Comparison of ENCODE assay signal across 35 mouse cellular contexts in genomic region chr2:128552798-128553720, GRCm38 (mm10). TPM values are rescaled to one million over a fixed set of nuclear protein-coding genes. Genes with fewer than 3 reads are reported as not detected.
DNase-seq lines count a peak whose midpoint lies in the region; ATAC-seq and TF ChIP-seq lines count a peak whose summit lies in the region.
"Had no signal": no experiment of that assay in that cellular context is flagged by ENCODE, and none has a peak within 500 bp of the region (broad histone marks: within the 10 kb centered on the region; RNA-seq: fewer than 3 reads in every experiment).

No protein-coding gene starts in this region.

- no peaks in the 10 kb centered on the region for H3K79me2 ChIP-seq in C2C12 (ENCODE audit: control insufficient read depth, insufficient read depth)
- no peaks in the 10 kb centered on the region for H3K79me2 ChIP-seq in myocyte (ENCODE audit: control insufficient read depth, insufficient read depth)

- peaks cover 20% of the 10 kb centered on the region for H3K4me1 ChIP-seq in lung, embryonic 16.5 days (replicated peaks; ENCODE audit: control insufficient read depth, insufficient read depth, low read length)
- H3K4me1 ChIP-seq in embryonic fibroblast, embryonic 13.5 days (ENCODE audit: control insufficient read depth, insufficient read depth, low read length): peaks cover 8% of the 10 kb centered on the region; the same call in 1 of the 2 replicates
- H3K4me1 ChIP-seq in kidney, embryonic 15.5 days: peaks cover 12% of the 10 kb centered on the region
- H3K4me1 ChIP-seq: forebrain, embryonic 15.5 days; liver, embryonic 12.5 days had no signal

- H3ac ChIP-seq in C2C12 (ENCODE audit: control insufficient read depth, insufficient read length, low read depth): no peak overlapping the region
- H3ac ChIP-seq in myocyte (ENCODE audit: control insufficient read depth, insufficient read length): no peak overlapping the region

- no peak overlapping the region for H3K9ac ChIP-seq in lung, embryonic 16.5 days (ENCODE audit: low read length)
- H3K9ac ChIP-seq in kidney, embryonic 15.5 days: no peak overlapping the region
- H3K9ac ChIP-seq: forebrain, embryonic 15.5 days; hindbrain, embryonic 15.5 days; liver, embryonic 12.5 days; liver, postnatal 0 days; midbrain, embryonic 15.5 days; neural tube, embryonic 12.5 days had no signal

- 81% methylated on average over 8 of the region's 8 CpGs for WGBS in lung, embryonic 16.5 days
- WGBS in kidney, embryonic 15.5 days: 88% methylated on average over 8 of the region's 8 CpGs

- DNase-seq in lung, postnatal 10 days: no peak
- DNase-seq in B cell, adult 2 months: no peak
- no peak for DNase-seq in adrenal gland, postnatal 4 days (ENCODE audit: low spot score in 2 of 2)
- DNase-seq: adrenal gland, postnatal 36 days; cerebellum, adult 8-10 months; cerebellum, postnatal 25 days; gastrocnemius, postnatal 10 days; heart, postnatal 14 days; kidney, adult 18-20 months; kidney, postnatal 4 days; layer of hippocampus, postnatal 36 days; left cerebral cortex, postnatal 4 days; liver, postnatal 0 days had no signal

- no peak overlapping the region for H3K4me2 ChIP-seq in lung, embryonic 16.5 days (ENCODE audit: low read depth, low read length)
- H3K4me2 ChIP-seq in myocyte (ENCODE audit: low read depth): peak overlapping the region; percentile 14
- H3K4me2 ChIP-seq in kidney, embryonic 15.5 days: no peak overlapping the region
- H3K4me2 ChIP-seq: forebrain, embryonic 15.5 days; hindbrain, embryonic 15.5 days; liver, embryonic 12.5 days; midbrain, embryonic 15.5 days; neural tube, embryonic 12.5 days had no signal

- no peaks in the 10 kb centered on the region for H3K27me3 ChIP-seq in lung, embryonic 16.5 days (ENCODE audit: control insufficient read depth, insufficient read depth, low read depth, low read length)
- no peaks in the 10 kb centered on the region for H3K27me3 ChIP-seq in C2C12 (ENCODE audit: control insufficient read depth, insufficient read depth, insufficient read length)
- no peaks in the 10 kb centered on the region for H3K27me3 ChIP-seq in myocyte (ENCODE audit: control insufficient read depth, insufficient read depth, insufficient read length)
- H3K27me3 ChIP-seq in kidney, embryonic 15.5 days: no peaks in the 10 kb centered on the region
- H3K27me3 ChIP-seq: forebrain, embryonic 15.5 days; hindbrain, embryonic 15.5 days; liver, embryonic 12.5 days; midbrain, embryonic 15.5 days; neural tube, embryonic 12.5 days had no signal

- ATAC-seq in lung, embryonic 16.5 days (ENCODE audit: low read depth): no peak
- no peak for ATAC-seq in kidney, embryonic 15.5 days (replicated peaks; ENCODE audit: low FRiP score)
- ATAC-seq: forebrain, embryonic 15.5 days; liver, embryonic 12.5 days; liver, postnatal 0 days; midbrain, embryonic 15.5 days had no signal

- H3K27ac ChIP-seq in lung, embryonic 16.5 days (ENCODE audit: low read length): peak overlapping the region; percentile 12
- H3K27ac ChIP-seq in embryonic fibroblast, embryonic 13.5 days (ENCODE audit: insufficient read depth, low read length): peak overlapping the region; percentile 11; the same call in 1 of the 2 replicates
- no peak overlapping the region for H3K27ac ChIP-seq in kidney, embryonic 15.5 days
- H3K27ac ChIP-seq: forebrain, embryonic 10.5 days; forebrain, embryonic 15.5 days; hindbrain, embryonic 10.5 days; hindbrain, embryonic 15.5 days; kidney, postnatal 0 days; liver, embryonic 12.5 days; midbrain, embryonic 15.5 days; neural tube, embryonic 12.5 days had no signal

- no peaks in the 10 kb centered on the region for H3K36me3 ChIP-seq in lung, embryonic 16.5 days (ENCODE audit: control insufficient read depth, insufficient read depth, low read length)
- H3K36me3 ChIP-seq in C2C12 (ENCODE audit: control insufficient read depth, insufficient read depth): no peaks in the 10 kb centered on the region
- H3K36me3 ChIP-seq in myocyte (ENCODE audit: control insufficient read depth, insufficient read depth): no peaks in the 10 kb centered on the region
- no peaks in the 10 kb centered on the region for H3K36me3 ChIP-seq in kidney, embryonic 15.5 days
- H3K36me3 ChIP-seq: forebrain, embryonic 10.5 days; forebrain, embryonic 15.5 days; hindbrain, embryonic 10.5 days; hindbrain, embryonic 15.5 days; liver, embryonic 12.5 days; midbrain, embryonic 15.5 days; neural tube, embryonic 12.5 days had no signal

- H3K79me3 ChIP-seq in C2C12 (ENCODE audit: low read depth): no peaks in the 10 kb centered on the region

- no peak for TF ChIP-seq CTCF in C2C12 (IDR thresholded peaks at IDR 0.05; ENCODE audit: control insufficient read depth, insufficient read depth, insufficient read length)
- TF ChIP-seq CTCF in embryonic fibroblast, embryonic 13.5 days (IDR thresholded peaks at IDR 0.05; ENCODE audit: borderline replicate concordance, insufficient read depth, low read length): no peak

- no peak overlapping the region for H3K4me3 ChIP-seq in lung, embryonic 16.5 days (ENCODE audit: low read length)
- H3K4me3 ChIP-seq in C2C12 (ENCODE audit: insufficient read depth, poor library complexity, severe bottlenecking): no peak overlapping the region
- no peak overlapping the region for H3K4me3 ChIP-seq in embryonic fibroblast, embryonic 13.5 days (ENCODE audit: insufficient read depth, low read length)
- H3K4me3 ChIP-seq in myocyte: no peak overlapping the region
- no peak overlapping the region for H3K4me3 ChIP-seq in kidney, embryonic 15.5 days (replicated peaks)
- H3K4me3 ChIP-seq: forebrain, embryonic 10.5 days; forebrain, embryonic 15.5 days; hindbrain, embryonic 10.5 days; hindbrain, embryonic 15.5 days; liver, embryonic 12.5 days; midbrain, embryonic 15.5 days; neural tube, embryonic 12.5 days had no signal

- H3K9me3 ChIP-seq in lung, embryonic 16.5 days (ENCODE audit: control insufficient read depth, low read length): no peaks in the 10 kb centered on the region
- no peaks in the 10 kb centered on the region for H3K9me3 ChIP-seq in kidney, embryonic 15.5 days (replicated peaks)
- H3K9me3 ChIP-seq: forebrain, embryonic 10.5 days; forebrain, embryonic 15.5 days; hindbrain, embryonic 10.5 days; hindbrain, embryonic 15.5 days; liver, embryonic 12.5 days; midbrain, embryonic 15.5 days; neural tube, embryonic 12.5 days had no signal

- no peak for TF ChIP-seq POLR2A in embryonic fibroblast, embryonic 13.5 days (IDR thresholded peaks at IDR 0.05; ENCODE audit: low read depth, low read length)
- no peak for TF ChIP-seq POLR2A in myocyte (IDR thresholded peaks at IDR 0.05; ENCODE audit: insufficient read length, low read depth)

TF ChIP-seq in C2C12, 6 proteins besides CTCF, POLR2A, EP300 and RAD21:
- TF ChIP-seq FOSL1 (IDR thresholded peaks at IDR 0.05; ENCODE audit: insufficient read depth, low read length, poor library complexity, severe bottlenecking) (no peak), USF1 (IDR thresholded peaks at IDR 0.05; ENCODE audit: low read depth) (no peak), MAX (IDR thresholded peaks at IDR 0.05) (peak; percentile 20), MYOD1 (IDR thresholded peaks at IDR 0.05; ENCODE audit: control insufficient read depth, insufficient read length, low read depth) (no peak), CEBPB (IDR thresholded peaks at IDR 0.05; ENCODE audit: low read depth) (peak; percentile 11), MYOG (IDR thresholded peaks at IDR 0.05; ENCODE audit: control insufficient read depth, extremely low read depth, insufficient read length) (no peak)

TF ChIP-seq in myocyte, 11 proteins besides CTCF, POLR2A, EP300 and RAD21:
- no peak for TF ChIP-seq SRF (IDR thresholded peaks at IDR 0.05; ENCODE audit: control insufficient read depth, insufficient read length, low read depth)
- no peak for TF ChIP-seq CEBPB (IDR thresholded peaks at IDR 0.05; ENCODE audit: insufficient read depth, poor library complexity, severe bottlenecking)
- peak in 2 of 3 experiments; percentile 59 to 68 for TF ChIP-seq MYOD1 (IDR thresholded peaks at IDR 0.05; ENCODE audit: control insufficient read depth in 1 of 3, insufficient read length in 2 of 3, low read depth in 2 of 3)
- TF ChIP-seq MYOG (IDR thresholded peaks at IDR 0.05; ENCODE audit: control insufficient read depth in 1 of 3, insufficient read depth in 1 of 3, insufficient read length in 2 of 3, low read depth in 2 of 3): peak in 1 of 3 experiments; percentile 67
- no peak for TF ChIP-seq TCF12 (IDR thresholded peaks at IDR 0.05; ENCODE audit: insufficient read depth, poor library complexity, severe bottlenecking)
- no peak for TF ChIP-seq REST (IDR thresholded peaks at IDR 0.05; ENCODE audit: insufficient read depth, insufficient read length)

RNA-seq across cellular contexts. Expression of gene Spdye4c, which starts 38.0 kb away (rescaled TPM):
- not detected in 2 replicates for polyA plus RNA-seq in lung, embryonic 16.5 days (2015; fragmentation: Nextera tagmentation; extraction: Ambion mirVana)
- polyA plus RNA-seq in C2C12 (2012; fragmentation: generic; extraction: Trizol) (not detected), myocyte (2012; fragmentation: generic; extraction: Trizol) (not detected)
- polyA plus RNA-seq in embryonic fibroblast, embryonic 13.5 days (2011; ENCODE audit: insufficient read length, low read depth, missing spikeins): not detected in 2 replicates
- not detected for total RNA-seq in adrenal gland, postnatal 4 days (2021)
- not detected in 2 replicates for polyA plus RNA-seq in kidney, embryonic 15.5 days (2015; fragmentation: Nextera tagmentation; extraction: Ambion mirVana)
- total RNA-seq: adrenal gland, adult 18-20 months; adrenal gland, postnatal 36 days; ES-E14; gastrocnemius, postnatal 10 days; heart, postnatal 14 days; layer of hippocampus, adult 8-10 months; layer of hippocampus, postnatal 36 days; left cerebral cortex, postnatal 4 days; megakaryocyte-erythroid progenitor cell, adult 5-6 weeks had no signal
- polyA plus RNA-seq: embryonic facial prominence, embryonic 11.5 days; forebrain, embryonic 10.5 days; forebrain, embryonic 15.5 days; gonadal fat pad, adult 2 months; heart, embryonic 14.5 days; hindbrain, embryonic 10.5 days; hindbrain, embryonic 15.5 days; intestine, embryonic 14.5 days; kidney, postnatal 0 days; limb, embryonic 14.5 days; liver, embryonic 12.5 days; liver, postnatal 0 days; midbrain, embryonic 15.5 days; neural tube, embryonic 12.5 days had no signal
